Mouse (Mus musculus): ENCODE measurements around the gene Il1rap.
A peak's percentile ranks its signal among the peaks of the same experiment; 100 is the strongest.

The Il1rap gene

GRCm38 (mm10) chr16:26623141-26623540 lies 41.6 kb downstream of the Il1rap start:
- DNase-seq = no peak

- DNase-seq = no peak
Observed at GRCm38 (mm10) chr16:26626065-26626464, 44.6 kb downstream of the Il1rap start.

- no peak for DNase-seq
Observed at GRCm38 (mm10) chr16:26634800-26635199, 53.3 kb downstream of the Il1rap start.

GRCm38 (mm10) chr16:26643077-26643476 lies 61.6 kb downstream of the Il1rap start:
- no peak for DNase-seq

- no peak for DNase-seq
Observed at GRCm38 (mm10) chr16:26646066-26646465, 64.6 kb downstream of the Il1rap start.

- DNase-seq = no peak
Observed at GRCm38 (mm10) chr16:26647036-26647435, 65.5 kb downstream of the Il1rap start.

GRCm38 (mm10) chr16:26662722-26663436 lies 81.4 kb downstream of the Il1rap start:
- DNase-seq = no peak

- no peak for DNase-seq
Observed at GRCm38 (mm10) chr16:26666401-26666800, 84.9 kb downstream of the Il1rap start.

GRCm38 (mm10) chr16:26669081-26669480 lies 87.6 kb downstream of the Il1rap start:
- DNase-seq = no peak

- no peak for DNase-seq
Observed at GRCm38 (mm10) chr16:26680381-26680780, 98.9 kb downstream of the Il1rap start.

- no peak for DNase-seq
Observed at GRCm38 (mm10) chr16:26689771-26690170, 108.3 kb downstream of the Il1rap start.

GRCm38 (mm10) chr16:26691294-26691693 lies 109.8 kb downstream of the Il1rap start:
- no peak for DNase-seq

- no peak for DNase-seq
Observed at GRCm38 (mm10) chr16:26698076-26698475, 116.6 kb downstream of the Il1rap start.

GRCm38 (mm10) chr16:26700440-26701103 lies 119.1 kb downstream of the Il1rap start:
- no peak for DNase-seq

- DNase-seq = peak; percentile 26
Observed at GRCm38 (mm10) chr16:26705658-26706371, 124.3 kb downstream of the Il1rap start.

GRCm38 (mm10) chr16:26706503-26706902 lies 125.0 kb downstream of the Il1rap start:
- DNase-seq = no peak

GRCm38 (mm10) chr16:26710922-26711321 lies 129.4 kb downstream of the Il1rap start:
- DNase-seq = no peak

- peak; percentile 6 for DNase-seq
Observed at GRCm38 (mm10) chr16:26713538-26714316, 132.2 kb downstream of the Il1rap start.

GRCm38 (mm10) chr16:26722464-26722863 lies 141.0 kb downstream of the Il1rap start:
- peak; percentile 53 for DNase-seq

GRCm38 (mm10) chr16:26723952-26724747 lies 142.6 kb downstream of the Il1rap start:
- no peak for DNase-seq

- no peak for DNase-seq
Observed at GRCm38 (mm10) chr16:26728139-26728538, 146.6 kb downstream of the Il1rap start.

- no peak for DNase-seq
Observed at GRCm38 (mm10) chr16:26730941-26731340, 149.4 kb downstream of the Il1rap start.

Measured in lung, postnatal 10 days (tissue).